Mouse (Mus musculus): ENCODE data around the gene Bicdl2. TPM values are rescaled to one million over a fixed set of nuclear protein-coding genes. Genes with fewer than 3 reads are reported as not detected.

Gene Bicdl2
- 0.37 TPM in 1 of 2 replicates, not detected in the other for total RNA-seq (2017)

DNA sequence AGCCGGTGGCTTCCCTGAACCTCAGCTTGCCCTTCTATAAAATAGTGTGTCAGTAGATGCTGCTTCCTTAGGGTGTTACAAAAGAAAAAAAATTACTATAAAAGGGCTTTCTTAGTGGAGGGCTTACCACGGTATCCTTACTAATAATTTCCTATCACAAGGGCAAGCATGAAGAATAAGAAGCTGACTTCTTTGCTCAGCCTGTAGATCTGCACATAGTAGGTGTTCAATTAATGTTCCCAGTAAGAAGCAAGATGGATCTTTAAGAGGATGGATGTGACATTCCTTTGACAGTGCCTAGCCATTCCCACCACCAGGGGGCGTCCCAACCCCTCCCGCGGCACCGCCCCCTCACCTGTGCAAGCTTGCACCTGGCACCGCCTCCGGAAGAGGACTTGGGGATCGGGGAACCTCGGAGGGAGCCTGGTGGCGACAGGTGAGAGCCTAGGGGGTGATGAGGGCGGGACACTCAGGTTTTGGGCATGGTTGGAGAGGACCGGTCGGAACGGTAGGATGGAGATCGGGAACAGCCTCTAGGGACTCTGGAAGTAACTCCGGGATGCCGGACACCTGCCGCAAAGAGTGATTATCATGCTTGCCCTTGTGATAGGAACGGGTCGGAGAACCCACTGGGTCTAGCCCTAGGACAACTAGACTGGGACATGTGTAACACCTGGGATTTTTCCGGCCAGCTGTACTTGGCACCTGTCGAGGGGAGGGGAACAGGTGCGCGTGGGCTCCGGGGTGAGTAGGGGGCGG is at the start of gene Bicdl2:
Gene Bicdl2, plus strand, starts transcription at position 390 of the 759 bp plus-strand sequence.
- no peak for ATAC-seq (ENCODE audit: extremely low read depth, insufficient number of reproducible peaks, low FRiP score, poor library complexity, severe bottlenecking)

DNA sequence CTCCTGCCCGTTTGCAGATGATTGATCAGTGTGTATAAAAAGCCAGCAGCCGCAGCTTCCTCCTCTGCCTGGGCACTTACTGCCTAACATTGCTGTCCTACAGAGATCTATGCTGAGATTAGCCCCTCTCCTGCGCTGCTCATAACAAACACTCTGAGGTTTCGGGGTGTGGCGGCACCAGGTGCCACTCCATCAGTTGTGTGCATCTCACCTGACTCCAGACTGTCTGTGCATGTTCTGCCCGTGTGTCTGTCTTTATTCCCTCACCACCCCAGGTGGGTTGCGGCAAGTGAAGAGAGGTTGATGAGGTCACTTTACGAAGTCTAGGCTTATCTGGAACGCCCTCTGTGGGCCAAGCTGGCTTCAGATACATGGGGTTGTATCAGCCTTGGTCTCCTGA is 43.2 kb upstream of the Bicdl2 start:
- ATAC-seq (ENCODE audit: extremely low read depth, insufficient number of reproducible peaks, low FRiP score, poor library complexity, severe bottlenecking), result peak; percentile 36; the same call in 1 of the 2 replicates

DNA sequence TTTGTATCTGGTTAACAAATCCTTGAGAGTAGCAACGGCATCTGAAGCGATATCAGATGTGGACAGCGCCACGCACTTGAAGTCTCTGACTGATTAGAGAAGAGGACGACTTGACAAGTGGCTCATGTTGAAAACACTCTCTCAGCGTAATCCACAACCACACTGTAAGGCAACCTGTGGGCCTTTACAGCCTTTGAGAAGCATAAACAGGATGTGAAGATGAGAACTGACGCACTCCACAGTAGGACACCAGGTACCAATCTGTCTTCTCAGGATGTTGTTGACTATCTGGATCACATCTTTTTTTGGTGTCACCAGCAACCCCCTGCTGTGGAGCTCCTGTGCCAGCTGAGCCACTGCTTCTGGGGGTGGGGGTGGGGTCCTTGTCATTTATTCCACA is 40.0 kb upstream of the Bicdl2 start:
- peak; percentile 42; the same call in 1 of the 2 replicates for ATAC-seq (ENCODE audit: extremely low read depth, insufficient number of reproducible peaks, low FRiP score, poor library complexity, severe bottlenecking)

DNA sequence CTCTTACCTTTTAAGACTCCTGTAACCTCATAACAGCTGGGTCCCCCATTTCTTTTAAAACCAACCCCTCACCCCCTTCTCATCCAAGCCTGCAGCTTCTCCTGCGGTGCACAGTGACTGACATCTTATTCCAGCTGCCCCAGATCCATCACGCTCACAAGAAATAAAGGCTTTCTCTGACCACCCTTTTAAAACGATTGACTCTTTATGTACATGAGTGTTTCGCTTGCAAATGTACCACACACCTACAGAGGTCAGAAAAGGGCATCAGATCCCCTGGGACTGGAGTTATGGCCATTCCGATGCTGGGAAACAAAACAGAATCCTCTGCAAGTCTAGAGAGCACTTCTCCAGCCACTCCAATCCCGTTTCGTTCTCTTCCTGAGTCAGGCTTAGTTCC is 32.5 kb upstream of the Bicdl2 start:
- ATAC-seq (ENCODE audit: extremely low read depth, insufficient number of reproducible peaks, low FRiP score, poor library complexity, severe bottlenecking), result no peak

- ATAC-seq (ENCODE audit: extremely low read depth, insufficient number of reproducible peaks, low FRiP score, poor library complexity, severe bottlenecking), result peak; percentile 87
These were observed 29.9 kb upstream of the Bicdl2 start for GRCm38 (mm10) chr17:23630195-23631020.

GRCm38 (mm10) chr17:23631241-23631640 is 29.1 kb upstream of the Bicdl2 start:
- no peak for ATAC-seq (ENCODE audit: extremely low read depth, insufficient number of reproducible peaks, low FRiP score, poor library complexity, severe bottlenecking)

DNA sequence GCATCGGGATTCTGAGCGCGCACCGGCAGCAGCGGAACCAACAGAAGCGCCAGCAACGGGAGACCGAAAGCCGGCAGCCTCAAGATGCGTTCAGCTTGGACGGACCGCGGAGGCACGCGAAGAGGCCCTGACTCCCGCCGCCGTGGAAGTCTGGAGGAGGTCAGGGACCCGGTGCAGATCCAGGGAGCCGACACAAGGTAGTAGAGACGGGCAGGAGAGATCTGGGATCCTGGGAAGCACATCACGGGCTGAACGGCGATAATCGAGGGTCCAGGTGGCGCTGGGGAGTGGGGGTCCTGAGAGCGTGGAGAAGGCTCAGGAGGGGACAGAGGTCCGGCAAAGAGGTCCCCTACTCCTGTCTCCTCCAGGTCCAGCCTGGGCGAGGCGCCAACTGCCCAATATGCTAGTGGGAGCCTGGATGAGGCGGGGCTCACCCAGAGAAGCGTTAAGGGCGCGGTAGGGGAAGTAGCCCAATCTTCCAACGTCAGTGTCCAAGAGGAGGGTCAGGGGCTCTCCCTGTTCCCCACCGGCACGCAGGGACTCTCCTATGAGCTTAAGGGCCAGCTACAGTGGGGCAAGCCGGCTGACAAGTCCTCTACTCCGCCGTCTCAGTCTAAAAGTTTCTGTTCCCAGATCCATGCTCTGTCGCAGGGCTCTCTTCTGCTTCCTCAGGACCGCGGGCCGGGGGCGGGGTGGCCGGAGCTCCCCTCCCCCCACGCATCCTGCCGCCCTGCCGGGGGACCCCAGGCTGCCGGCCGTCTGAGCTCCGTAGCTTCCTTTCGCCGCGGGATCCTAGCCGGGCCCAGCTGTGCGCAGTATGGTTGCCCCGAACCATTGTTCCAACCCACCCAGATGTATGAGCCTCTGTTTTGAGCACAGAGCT is 15.5 kb upstream of the Bicdl2 start, which contains the start of gene Mmp25:
Gene Mmp25, minus strand, starts transcription at position 665 of the 883 bp plus-strand sequence.
- peak; percentile 62 for ATAC-seq (ENCODE audit: extremely low read depth, insufficient number of reproducible peaks, low FRiP score, poor library complexity, severe bottlenecking)

DNA sequence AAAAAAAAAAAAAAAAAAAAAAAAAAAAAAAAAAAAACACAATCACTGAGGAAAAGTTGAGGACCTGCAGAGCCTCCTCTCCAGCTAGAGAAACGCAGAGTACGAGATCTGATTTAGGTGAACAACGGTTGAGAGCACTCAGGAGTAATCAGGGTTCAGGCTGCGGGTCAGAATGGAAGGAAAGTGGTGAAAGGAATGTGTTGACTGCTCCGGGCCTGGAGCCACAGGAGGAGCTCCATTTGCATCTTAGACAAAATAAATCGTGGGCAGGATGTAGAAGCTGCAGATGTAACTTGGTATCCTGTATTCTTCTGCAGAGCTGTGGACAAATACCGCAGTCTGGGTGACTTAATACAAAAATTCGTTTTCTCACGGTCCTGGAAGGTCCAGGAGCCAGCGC is 14.4 kb upstream of the Bicdl2 start:
- no peak for ATAC-seq (ENCODE audit: extremely low read depth, insufficient number of reproducible peaks, low FRiP score, poor library complexity, severe bottlenecking)

GRCm38 (mm10) chr17:23651363-23651762 is 8.9 kb upstream of the Bicdl2 start:
- no peak for ATAC-seq (ENCODE audit: extremely low read depth, insufficient number of reproducible peaks, low FRiP score, poor library complexity, severe bottlenecking)

DNA sequence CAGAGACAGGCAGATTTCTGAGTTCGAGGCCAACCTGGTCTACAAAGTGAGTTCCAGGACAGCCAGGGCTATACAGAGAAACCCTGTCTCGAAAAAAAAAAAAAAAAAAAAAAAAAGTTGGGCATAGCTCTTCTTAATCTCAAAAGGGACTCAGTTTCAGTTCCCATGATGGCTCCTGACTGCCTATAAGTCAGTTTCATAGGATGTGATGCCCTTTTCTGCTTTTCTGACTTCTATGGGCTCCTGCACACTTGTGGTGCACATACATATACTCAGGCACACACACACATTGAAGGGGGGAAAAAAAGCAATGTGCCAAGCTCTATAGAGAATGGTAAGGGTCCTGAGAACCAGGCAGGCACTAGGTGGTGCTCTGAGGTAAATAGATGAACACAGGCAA is 7.0 kb upstream of the Bicdl2 start:
- no peak for ATAC-seq (ENCODE audit: extremely low read depth, insufficient number of reproducible peaks, low FRiP score, poor library complexity, severe bottlenecking)

DNA sequence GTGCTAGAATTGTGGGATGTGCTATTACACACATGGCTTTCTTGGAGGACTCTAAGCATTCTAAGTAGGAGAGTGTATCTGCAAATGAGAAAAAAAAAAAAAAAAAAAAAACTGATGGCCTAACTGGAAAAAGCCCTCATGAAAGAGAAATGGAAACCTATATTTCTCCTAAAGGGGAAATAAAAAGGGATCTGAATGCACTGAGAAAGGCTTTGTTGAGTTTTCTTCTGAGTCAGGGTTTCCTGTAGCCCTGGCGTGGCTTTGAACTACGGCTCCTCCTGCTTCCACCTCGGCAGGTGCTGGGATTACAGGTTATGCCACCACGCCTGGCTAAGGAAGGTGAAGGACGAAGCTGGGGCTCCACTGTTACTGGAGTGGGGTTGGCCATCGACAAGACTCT is 6.3 kb upstream of the Bicdl2 start:
- no peak for ATAC-seq (ENCODE audit: extremely low read depth, insufficient number of reproducible peaks, low FRiP score, poor library complexity, severe bottlenecking)

- ATAC-seq (ENCODE audit: extremely low read depth, insufficient number of reproducible peaks, low FRiP score, poor library complexity, severe bottlenecking), result no peak
These were observed 5.9 kb upstream of the Bicdl2 start for GRCm38 (mm10) chr17:23654410-23654809.

DNA sequence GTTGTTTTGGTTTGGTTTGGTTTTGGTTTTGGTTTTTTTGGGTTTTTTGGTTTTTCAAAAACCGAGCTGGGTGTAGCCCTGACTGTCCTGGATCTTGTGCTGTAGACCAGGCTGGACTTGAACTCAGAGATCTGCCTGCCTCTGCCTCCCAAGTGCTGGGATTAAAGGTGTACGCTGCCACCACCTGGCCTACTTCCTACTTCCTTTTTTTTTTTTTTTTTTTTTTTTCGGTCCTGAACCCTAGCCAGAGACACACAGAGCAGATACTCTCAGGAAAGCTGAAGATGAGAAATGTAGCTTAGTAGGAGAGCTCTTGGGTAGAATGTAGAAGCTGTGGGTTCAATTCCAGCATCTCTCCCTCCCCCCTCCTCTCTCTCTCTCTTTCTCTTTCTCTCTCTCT is 1.9 kb upstream of the Bicdl2 start:
- ATAC-seq (ENCODE audit: extremely low read depth, insufficient number of reproducible peaks, low FRiP score, poor library complexity, severe bottlenecking), result no peak

- no peak for ATAC-seq (ENCODE audit: extremely low read depth, insufficient number of reproducible peaks, low FRiP score, poor library complexity, severe bottlenecking)
These were observed 532 bp downstream of the Bicdl2 start for GRCm38 (mm10) chr17:23660876-23661200.

DNA sequence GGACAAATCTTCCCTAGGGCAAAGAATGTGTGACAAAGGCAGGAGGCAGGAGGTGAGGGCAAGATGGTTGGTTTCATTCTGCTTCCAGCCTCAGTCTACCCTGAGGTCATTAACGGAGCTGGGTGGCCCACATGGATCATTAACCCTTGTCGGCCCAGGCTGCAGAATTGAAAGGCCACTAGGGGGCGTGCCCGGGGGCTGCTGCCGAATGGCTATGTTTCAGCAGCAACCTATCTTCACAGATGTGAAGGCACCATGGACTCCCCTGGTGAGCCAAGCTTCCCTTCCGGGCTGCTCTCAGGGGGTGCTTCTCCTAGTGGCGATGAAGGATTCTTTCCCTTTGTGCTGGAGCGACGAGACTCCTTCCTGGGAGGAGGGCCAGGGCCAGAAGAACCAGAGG is 1.2 kb downstream of the Bicdl2 start:
- no peak for ATAC-seq (ENCODE audit: extremely low read depth, insufficient number of reproducible peaks, low FRiP score, poor library complexity, severe bottlenecking)

DNA sequence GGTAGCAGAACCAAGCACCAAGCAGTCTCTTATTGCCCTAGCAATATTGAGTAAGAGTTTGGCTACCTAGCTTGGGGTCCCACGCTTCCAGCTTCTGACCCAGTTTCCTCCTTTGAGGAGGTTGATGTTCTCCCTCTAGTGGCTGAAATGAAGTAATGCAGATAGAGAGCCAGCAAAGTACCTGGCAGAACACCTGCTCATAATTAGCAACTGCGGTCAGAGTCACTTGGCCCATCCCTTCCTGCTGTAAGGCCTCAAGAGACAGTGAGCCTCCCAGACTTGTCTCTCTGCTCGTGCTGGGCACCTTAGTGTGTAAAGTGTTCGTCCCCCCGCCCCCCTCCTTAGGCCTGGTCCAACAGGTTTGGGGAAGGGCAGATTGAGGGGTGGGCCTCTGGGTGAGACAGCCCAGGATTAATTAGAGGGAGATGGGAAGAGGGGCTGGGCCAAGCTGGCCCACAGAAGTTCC is 4.3 kb downstream of the Bicdl2 start:
- peak; percentile 61 for ATAC-seq (ENCODE audit: extremely low read depth, insufficient number of reproducible peaks, low FRiP score, poor library complexity, severe bottlenecking)

DNA sequence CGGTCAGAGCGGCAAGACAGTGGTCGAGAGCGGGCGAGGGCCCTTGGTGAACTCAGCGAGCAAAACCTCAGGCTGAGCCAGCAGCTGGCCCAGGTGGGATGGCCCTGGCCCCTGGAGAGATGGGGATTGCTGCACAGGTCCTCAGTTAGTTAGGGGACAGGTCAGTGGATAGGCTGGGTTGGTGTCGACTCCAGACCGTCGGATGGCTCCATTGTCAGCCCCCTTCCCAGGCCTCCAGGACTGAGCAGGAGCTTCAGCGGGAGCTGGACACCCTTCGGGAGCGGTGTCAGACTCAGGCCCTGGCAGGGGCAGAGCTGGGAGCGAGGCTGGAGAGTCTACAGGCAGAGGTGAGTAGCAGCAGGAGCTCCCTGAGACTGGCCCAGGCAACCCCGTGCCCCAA is 5.2 kb downstream of the Bicdl2 start:
- ATAC-seq (ENCODE audit: extremely low read depth, insufficient number of reproducible peaks, low FRiP score, poor library complexity, severe bottlenecking), result no peak

DNA sequence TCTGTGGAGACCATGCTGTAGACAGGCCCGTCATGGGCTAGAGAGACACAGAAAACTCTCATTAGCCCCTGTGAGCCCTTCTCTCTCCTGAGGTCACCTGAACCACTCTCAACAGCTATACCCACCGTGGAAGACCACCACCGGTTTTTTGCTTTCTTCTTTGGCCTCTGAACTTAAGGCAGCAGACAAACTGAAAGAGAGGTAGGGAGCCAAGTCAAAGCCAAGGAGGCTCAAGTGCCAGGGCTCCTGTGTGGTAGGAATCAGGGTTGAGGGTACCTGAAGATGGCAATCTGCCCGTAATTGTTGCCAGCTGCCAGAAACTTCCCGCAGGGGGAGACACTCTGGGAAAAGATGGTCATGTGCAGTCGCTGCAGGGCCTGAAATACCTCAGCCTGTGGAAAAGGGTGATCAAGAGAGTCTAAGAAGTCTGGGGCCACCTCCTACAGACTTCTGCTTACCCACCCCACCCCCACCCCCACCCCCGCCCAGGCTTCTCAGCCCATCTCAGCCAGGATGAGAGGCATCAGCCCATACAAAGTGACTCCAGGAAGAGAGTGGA is 10.3 kb downstream of the Bicdl2 start:
- no peak for ATAC-seq (ENCODE audit: extremely low read depth, insufficient number of reproducible peaks, low FRiP score, poor library complexity, severe bottlenecking)

DNA sequence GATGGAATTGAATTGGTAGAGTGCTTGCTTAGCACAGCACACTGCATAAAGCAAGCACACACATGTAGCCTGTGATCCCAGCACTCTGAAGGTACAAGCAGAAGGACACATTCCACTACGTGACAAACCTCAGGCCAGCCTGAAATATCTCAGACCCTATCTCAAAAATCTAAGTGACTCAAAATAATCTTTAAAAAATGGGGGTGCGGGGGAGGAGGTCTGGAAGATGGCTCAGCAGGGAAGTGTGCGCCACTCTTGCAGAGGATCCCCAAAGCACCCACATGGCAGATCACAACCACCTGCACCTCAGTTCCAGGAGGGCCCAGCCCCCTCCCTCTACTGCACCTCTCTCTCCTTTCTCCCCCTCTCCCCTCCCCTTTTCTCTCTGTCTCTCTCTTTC is 11.2 kb downstream of the Bicdl2 start:
- ATAC-seq (ENCODE audit: extremely low read depth, insufficient number of reproducible peaks, low FRiP score, poor library complexity, severe bottlenecking), result no peak
